1 mouse cellular context compared by ENCODE assay signal in genomic region chr14:51088166-51088969, GRCm38 (mm10).
TF ChIP-seq lines count a peak whose summit lies in the region.

No protein-coding gene starts in this region.

TF ChIP-seq in CH12.LX, 34 proteins besides CTCF, POLR2A, EP300 and RAD21:
- 0 out of 2 replicates have a peak, but pooled peaks have one; percentile 35 for TF ChIP-seq E2F4 (IDR thresholded peaks at IDR 0.05; ENCODE audit: insufficient replicate concordance, low read depth, low read length)
- TF ChIP-seq USF2 (conservative IDR thresholded peaks at IDR 0.05; ENCODE audit: low read depth, low read length): no peak
- no peak for TF ChIP-seq MYC (IDR thresholded peaks at IDR 0.05; ENCODE audit: low read depth, low read length)
- peak; percentile 19; the same call in 1 of the 2 replicates for TF ChIP-seq HCFC1 (IDR thresholded peaks at IDR 0.05; ENCODE audit: low read depth, low read length)
- TF ChIP-seq MEF2A (IDR thresholded peaks at IDR 0.05; ENCODE audit: borderline replicate concordance, low read depth, low read length): no peak
- TF ChIP-seq MAFK (IDR thresholded peaks at IDR 0.05; ENCODE audit: insufficient replicate concordance, low read length): peak; percentile 94
- TF ChIP-seq RCOR1 (conservative IDR thresholded peaks at IDR 0.05; ENCODE audit: low read depth, low read length): no peak
- no peak for TF ChIP-seq JUN (IDR thresholded peaks at IDR 0.05; ENCODE audit: insufficient read depth, low read depth, low read length)
- TF ChIP-seq TBP (conservative IDR thresholded peaks at IDR 0.05; ENCODE audit: low read depth, low read length): peak; percentile 100
- TF ChIP-seq NRF1 (IDR thresholded peaks at IDR 0.05; ENCODE audit: low read depth, low read length): peak; percentile 53
- 0 out of 2 replicates have a peak, but pooled peaks have one; percentile 4 for TF ChIP-seq KAT2A (IDR thresholded peaks at IDR 0.05; ENCODE audit: insufficient replicate concordance, low read length)
- no peak for TF ChIP-seq ZC3H11A (IDR thresholded peaks at IDR 0.05; ENCODE audit: low read depth, low read length)
- TF ChIP-seq SIN3A (IDR thresholded peaks at IDR 0.05; ENCODE audit: low read length): peak; percentile 77; the same call in 1 of the 2 replicates
- TF ChIP-seq IRF4 (IDR thresholded peaks at IDR 0.05; ENCODE audit: low read depth, low read length): no peak
- TF ChIP-seq ELF1 (IDR thresholded peaks at IDR 0.05; ENCODE audit: low read depth, low read length): peak; percentile 96
